Mouse (Mus musculus): ENCODE data around the gene Kcnq1.

Gene Kcnq1

DNA sequence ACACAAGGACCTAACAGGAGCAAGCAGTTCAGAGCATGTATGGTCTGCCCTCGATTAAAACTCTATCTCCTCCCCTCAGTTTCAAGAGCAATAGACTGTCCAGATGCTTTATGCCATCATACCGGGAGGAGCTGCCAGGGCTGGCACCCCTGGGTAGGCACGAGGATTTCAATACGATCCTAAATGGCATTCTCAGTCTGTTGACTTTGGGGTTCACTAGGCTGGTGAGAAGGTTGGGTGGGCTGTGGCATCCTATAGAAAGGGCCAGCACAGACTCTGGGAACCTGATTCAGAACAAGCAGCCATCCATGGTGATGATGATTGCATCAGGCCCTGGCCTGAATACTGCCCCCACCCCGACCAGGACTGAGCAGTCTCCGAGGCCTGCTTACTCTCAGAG lies 79.3 kb downstream of the Kcnq1 start:
- DNase-seq (ENCODE audit: low spot score in 2 of 2): no peak

DNA sequence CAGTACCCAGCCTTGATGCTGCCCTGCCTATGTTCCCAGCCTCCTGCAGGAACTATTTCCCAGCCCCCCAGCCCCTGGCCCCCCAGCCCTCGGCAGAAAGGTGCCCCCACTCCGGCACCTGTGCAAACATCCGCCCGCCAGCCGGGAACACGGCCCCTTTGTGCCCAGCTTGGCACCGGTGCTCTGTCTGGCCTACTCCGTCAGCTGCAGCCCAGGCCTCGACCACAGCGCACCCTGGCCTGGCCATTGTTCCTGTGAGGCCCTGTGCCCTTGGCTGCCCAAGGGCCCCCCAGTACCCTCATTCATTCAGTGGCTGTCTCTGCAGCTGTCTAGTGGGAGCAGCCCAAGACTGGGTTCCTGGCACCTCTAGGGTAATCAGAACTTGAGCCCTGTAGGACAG lies 80.2 kb downstream of the Kcnq1 start:
- DNase-seq (ENCODE audit: low spot score in 2 of 2): no peak

DNA sequence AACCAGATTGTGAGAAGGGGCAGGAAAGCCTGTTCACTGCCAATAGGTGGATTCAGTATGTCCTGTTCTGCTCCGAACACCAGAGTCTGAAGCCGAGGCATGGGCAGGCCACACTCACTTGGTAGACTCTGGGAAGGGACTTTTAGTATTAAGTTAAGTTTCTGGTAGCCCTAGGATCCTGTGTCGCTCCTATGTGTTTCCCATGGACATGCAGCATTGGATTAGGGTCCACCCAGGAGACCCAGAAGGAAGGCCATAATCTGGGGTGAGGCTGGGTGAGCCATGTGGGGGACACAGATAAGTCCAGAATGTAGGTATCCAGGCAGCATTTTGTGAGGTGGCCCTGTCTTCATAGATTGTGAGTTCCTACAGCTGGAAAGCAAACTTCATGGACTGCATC lies 81.0 kb downstream of the Kcnq1 start:
- no peak for DNase-seq (ENCODE audit: low spot score in 2 of 2)

DNA sequence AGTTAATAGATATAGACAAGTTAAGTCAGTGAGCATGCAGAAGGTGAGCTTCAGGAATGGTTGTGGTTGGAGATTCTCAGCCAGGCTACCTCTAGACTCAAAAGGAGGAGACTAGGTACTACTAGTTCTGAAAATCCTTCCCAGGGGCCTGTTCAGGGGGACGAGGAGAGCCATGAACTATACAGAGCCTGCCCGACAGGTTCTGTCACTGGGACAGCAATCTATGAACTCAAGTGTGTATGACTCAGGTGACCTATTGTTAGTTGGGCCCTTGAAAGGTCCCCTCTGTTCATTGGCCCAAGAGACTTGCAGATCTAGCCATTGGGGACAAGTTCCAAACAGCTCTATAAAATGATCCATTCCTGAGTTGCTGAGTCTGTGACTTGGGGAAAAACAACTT lies 82.4 kb downstream of the Kcnq1 start:
- no peak for DNase-seq (ENCODE audit: low spot score in 2 of 2)

DNA sequence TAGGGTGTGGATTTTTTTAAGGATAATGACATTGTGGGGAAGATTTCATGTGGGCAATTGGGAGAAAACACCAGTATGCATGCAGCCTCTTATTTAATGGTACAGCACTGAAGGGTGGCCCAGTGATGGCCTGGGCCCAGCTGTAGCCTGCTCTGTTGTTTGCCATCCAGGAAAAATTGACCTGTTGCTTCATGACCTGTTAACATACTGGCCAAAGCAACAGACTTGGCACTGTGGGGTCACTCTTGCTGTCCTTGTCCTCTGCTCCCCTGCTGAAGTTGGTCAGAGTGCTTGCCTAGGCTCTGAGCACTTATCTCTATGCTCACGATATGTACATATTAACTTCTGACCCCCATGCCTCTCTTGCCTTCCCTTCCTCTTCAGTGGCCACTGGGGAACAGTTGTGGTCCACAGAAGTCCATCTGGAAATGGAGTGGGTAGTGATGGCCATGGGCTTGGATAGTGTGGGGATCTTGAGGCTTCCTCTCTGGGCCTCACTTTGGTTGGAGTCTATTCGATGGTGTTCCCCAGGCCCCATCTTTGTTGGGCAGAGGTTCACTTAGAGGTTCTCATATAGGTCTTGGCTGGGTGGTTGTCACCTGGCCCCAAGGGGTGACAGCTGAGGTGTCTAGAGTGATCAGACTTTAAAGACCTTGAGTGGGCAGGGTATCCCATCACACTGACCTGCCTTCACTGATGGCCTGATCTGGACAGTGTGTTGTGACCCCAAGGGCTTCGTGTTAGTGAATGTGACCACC lies 84.0 kb downstream of the Kcnq1 start:
- no peak for DNase-seq (ENCODE audit: low spot score in 2 of 2)

DNA sequence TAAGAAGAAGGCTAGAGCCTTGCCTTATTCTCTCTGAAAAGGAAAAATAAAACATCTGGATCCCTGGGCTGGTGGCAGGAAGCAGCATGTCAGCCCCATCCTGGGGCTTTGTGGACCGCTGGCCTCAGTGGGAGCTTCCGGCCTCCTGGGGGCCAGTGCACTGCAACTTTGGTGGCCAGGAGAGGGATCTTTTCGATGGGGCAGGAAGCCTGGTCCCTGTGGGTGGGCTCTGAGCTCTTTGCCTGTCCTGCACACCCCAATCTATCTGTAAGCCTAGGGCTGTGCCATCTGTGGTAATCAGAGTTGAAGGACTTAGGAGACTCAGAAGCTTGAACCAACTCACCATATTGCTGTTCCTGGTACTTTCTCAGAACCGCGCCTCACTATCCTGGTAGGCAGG lies 84.7 kb downstream of the Kcnq1 start:
- DNase-seq (ENCODE audit: low spot score in 2 of 2): no peak

DNA sequence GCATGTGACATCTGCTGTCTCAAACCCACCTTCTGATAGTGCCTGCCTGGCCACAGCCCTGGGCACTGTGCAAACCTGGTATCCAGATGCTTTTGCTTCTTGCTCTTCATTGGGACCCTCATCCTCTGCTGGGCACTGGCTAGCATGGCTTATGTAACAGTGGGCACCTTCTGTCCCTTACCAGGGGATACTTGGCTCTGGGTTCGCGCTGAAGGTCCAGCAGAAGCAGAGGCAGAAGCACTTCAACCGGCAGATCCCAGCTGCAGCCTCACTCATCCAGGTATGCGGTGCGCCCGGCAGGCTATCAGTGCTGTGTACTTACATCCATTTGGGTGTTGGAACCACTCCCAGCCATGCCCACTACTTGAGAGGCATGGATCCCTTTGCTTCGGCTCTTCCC lies 86.2 kb downstream of the Kcnq1 start:
- no peak for DNase-seq (ENCODE audit: low spot score in 2 of 2)

DNA sequence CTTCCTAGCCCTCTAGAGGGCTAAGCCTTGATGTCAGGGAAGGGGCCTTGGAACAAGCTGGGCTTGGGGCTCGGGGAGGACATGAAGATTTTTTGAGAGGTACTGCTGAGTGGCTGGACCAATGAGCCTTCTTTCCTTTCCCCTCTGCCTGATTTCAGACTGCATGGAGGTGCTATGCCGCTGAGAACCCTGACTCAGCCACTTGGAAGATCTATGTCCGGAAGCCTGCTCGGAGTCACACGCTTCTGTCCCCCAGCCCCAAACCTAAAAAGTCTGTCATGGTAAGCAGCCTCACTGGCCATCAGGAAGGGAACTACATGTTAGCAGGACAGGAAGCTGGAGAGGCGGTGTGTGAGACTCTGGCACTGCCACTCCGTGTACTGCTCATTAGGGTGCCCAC lies 87.9 kb downstream of the Kcnq1 start:
- no peak for DNase-seq (ENCODE audit: low spot score in 2 of 2)

DNA sequence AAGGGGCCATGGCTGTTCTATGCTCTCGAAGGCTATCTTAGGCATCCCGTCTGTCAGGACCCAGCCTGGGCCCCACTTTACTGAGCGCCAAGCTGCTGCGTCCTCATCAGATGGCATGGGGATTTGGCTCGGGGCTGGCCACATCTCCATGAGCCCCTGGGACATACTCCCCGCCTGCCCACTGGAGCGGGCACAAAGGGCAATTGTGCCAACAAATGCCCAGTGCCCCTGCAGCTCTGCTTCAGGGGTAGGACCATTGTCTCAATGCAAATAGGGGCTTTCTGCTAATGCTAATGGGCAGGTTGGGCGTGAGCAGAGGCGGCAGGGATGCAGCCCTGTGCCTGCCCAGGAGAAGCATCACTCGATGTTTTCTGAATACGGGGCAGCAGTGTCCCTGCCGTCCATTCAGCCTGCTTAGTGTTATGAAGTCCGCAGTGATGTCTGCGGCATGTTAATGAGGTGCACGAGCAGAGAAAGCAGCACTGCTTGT lies 91.8 kb downstream of the Kcnq1 start:
- DNase-seq (ENCODE audit: low spot score in 2 of 2): no peak

DNA sequence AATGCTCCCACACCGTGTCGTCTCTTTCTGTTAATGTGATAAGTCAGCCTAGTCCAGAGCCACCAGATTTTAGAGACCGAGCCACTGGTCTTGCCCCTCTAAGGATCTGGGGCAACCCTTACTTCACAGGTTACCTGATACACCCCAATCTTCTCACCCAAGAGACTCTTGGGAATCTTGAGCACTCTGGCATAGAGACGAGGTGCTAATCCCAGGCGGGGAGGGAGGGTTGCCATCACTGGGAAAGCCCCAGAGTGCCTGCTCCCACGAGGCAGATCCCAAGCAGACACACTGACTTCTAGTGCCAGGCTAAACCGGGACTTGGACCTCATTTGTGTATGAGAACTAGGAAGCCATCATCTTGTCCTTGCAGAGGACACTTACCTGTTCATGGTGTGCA lies 92.3 kb downstream of the Kcnq1 start:
- DNase-seq (ENCODE audit: low spot score in 2 of 2): no peak

DNA sequence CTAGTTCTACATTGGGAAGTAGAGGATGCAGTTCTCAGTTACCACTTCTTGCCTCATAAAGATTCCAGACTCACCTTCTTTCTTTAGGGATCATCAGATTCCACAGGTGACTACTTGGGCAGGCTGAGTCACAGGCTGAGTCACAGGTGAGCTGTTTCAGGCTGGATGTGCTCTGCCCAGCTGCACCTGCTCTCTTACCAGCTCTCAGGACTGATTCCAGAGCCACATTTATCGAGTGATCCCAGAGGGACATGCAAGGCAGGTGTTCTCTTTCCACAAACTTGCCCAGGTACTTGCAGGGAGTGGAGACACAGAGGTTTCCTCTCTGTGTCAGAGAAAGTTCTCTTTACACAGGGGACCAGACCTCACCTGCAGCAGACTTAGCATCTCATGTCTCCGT lies 95.1 kb downstream of the Kcnq1 start:
- no peak for DNase-seq (ENCODE audit: low spot score in 2 of 2)

DNA sequence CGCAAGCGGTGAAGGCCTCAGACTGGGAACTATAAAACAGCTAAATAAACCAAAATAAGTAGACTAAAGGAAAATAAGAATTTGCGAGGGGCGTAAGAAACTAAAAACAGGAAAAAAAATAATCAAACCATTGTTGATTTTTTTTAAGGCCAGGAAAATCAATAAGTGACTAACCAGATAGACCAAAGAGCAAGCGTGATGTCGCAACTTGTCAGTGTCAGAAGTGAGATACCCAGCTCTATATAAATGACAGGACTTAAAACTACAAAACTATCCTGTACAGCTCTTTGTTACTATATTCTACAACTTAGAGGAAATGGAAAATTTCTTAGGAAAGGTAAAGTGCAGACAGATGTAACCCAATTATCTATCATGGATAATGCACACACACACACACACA lies 97.7 kb downstream of the Kcnq1 start:
- DNase-seq (ENCODE audit: low spot score in 2 of 2): no peak

DNA sequence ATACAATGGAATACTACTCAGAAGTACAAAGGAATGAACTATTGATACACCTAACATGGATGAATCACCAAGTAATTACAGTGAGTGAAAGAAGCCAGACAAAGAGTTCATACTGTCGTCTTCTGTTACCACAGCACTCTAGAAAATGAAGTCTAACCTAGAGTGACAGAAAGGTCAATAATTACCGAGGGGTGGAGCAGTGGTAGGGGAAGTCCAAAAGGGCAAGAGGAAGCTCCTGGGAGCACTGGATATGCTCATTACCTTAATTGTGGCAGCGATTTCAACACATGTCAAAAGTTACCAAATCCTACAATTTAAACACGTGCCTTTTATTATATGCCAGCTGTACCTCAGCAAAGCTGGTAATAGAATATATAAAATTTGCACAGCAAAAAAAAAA lies 100.9 kb downstream of the Kcnq1 start:
- DNase-seq (ENCODE audit: low spot score in 2 of 2): no peak

DNA sequence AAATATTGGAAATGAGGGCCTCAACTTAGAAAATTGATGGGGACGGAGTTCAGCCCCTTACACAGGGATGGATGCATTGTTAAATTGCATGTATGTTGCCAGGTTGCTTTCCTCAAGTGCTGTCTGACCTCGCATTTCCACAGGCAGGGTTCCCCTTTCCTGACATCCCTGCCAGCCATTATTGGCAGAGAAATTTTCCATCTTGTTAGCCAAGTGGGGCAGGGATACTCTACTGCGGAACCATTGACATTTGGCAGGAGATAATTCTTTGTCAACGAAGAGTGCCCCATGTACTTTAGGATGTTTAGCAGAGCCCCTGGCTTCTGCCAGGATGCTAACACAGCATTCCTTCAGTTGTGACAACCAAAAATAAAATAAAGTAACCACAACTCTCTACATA lies 104.6 kb downstream of the Kcnq1 start:
- no peak for DNase-seq (ENCODE audit: low spot score in 2 of 2)

DNA sequence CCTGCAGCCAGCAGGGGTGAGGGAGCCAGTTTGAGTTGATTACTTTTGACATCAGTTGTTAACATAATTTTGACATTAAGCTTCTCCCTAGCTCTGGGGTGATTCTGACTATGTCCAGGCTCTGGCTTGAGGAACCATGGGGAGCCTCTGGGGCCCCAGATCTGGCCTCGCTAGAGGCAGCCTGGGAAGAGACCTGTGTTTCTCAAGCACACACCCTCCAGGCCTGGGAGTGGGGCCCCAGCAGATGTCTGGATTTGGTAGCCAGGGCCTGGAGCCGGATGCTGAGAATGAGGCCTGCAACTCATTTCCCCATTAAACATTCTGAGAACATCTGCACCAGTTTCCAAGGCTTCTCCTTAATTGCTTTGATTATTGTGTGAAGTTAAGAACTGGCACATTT lies 145.0 kb downstream of the Kcnq1 start:
- no peak for DNase-seq (ENCODE audit: low spot score in 2 of 2)

DNA sequence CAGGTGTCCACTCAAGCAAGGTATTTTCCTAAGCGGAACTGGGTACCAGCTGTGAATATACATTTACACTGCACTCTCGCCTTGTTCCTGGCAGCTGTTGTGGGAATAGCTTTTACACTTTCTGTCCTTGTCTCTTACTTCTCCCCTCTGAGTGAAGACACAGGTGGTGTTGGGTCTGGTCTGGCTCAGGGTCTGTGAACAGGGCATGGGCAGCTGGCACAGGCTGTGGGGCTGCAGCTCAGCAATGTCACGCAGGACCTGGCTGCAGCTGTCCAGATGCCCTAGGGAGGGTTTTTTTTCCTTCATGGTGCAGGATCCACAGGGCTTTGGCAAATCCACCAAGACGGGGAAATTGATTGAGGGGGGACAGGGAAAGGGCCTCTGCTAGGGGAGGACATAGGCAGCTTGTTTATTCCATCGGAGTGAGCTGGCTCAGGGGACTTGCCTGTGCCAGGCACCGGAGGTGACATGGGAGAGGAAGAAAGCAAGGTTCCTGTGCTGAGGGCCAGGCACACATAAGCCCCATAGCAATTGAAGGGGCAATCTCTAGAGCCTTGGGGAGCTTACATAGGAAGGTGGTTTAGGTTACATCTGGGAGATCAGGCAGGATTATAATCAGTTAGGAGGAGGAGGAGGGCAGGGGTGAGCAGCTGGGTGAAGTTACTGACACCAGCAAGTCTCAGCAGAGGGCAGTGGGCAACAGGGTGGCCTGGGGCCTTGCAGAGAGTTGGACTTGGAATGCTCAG lies 147.1 kb downstream of the Kcnq1 start:
- no peak for DNase-seq (ENCODE audit: low spot score in 2 of 2)

DNA sequence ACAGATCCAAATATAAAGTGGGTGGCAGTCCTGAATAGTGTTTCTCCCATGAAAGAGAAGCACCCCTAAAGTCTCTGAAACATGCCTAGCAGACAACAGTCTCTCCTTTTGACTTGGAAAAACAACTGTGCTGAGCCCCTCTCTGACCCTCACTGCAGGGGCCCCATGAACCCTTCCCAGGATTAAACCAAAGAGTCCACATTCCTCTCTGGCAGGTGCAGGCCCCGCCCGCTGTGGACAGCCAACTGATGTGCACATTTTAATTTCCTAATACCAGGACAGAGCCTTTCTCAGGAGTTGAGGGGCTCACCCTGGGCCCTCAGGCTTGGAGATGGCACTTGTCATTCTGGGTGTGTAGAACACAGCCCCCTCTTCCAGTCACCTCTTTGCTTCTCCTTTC lies 148.7 kb downstream of the Kcnq1 start:
- no peak for DNase-seq (ENCODE audit: low spot score in 2 of 2)

DNA sequence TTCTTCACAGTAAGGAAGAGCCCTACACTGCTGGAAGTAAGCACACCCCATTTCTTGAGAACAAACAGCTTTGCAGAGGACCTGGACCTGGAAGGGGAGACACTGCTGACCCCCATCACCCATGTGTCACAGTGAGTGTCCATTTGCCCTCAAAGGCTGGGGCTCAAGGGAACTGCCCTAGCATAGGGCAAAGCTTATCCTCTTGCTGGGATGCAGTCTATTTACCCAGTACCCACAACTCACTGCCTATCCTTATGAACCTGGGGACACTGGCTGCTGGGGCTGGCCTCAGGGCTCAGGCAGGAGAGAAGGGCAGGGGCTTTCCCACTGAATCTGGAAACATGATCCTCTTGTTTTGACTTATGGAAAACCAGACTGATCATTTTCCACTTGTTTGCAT lies 155.1 kb downstream of the Kcnq1 start:
- DNase-seq (ENCODE audit: low spot score in 2 of 2): no peak

DNA sequence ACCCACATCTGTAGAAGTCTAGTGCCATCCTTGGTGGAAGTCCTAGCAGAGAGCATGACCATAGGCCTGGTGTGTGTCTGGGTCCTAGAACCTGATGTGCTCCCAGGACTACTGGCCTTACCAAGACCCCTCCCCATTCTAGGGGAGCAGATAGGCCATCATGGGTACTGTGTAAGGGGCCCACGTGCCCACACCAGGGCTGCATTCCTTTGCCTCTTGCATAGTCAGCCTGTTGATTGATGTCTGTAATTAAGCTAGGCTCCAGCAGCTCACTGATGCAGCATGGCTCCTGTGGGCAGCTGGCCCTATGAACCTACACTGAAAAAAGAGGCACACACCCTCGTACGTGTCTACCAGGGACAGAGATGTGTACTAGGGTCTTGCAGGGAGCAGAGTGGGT lies 157.4 kb downstream of the Kcnq1 start:
- no peak for DNase-seq (ENCODE audit: low spot score in 2 of 2)

DNA sequence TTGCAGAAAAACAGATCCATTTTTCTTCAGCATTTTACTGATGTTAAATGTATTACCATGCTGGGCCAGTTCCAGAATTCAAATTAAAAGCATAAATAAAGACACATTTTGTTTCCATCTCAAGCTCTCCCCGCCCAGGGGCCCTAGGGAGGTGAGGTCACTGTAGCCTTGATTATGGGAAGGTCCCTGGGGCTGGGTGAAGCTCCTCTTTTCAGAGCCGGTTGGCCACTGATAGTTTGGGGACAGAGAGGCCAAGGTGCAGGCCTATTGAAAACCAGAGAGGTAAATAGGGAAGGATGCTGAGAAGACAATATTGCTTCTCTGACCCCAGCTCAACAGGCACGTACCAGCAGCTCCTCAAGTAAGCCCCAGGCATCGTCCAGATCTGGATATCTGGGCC lies 157.8 kb downstream of the Kcnq1 start:
- DNase-seq (ENCODE audit: low spot score in 2 of 2): no peak

DNA sequence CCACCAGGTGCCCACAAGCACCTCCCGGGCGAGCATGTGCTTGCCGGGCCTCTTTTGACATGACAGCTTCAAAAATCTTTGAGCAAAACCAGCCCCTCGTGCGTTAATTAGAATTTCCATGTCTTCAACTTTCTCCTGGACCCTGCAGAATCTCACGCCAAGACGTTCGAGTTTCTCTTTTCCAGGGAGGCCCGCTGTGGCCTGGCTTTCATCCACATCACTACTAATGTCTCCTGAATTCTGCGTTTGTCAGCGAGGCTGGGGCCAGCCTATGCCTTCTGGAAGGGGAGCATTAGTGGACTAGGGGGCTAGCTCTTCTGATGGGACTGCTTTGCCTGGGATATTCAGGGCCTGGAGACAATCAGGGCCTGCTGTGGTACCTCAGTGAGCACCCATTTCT lies 159.2 kb downstream of the Kcnq1 start:
- no peak for DNase-seq (ENCODE audit: low spot score in 2 of 2)

DNA sequence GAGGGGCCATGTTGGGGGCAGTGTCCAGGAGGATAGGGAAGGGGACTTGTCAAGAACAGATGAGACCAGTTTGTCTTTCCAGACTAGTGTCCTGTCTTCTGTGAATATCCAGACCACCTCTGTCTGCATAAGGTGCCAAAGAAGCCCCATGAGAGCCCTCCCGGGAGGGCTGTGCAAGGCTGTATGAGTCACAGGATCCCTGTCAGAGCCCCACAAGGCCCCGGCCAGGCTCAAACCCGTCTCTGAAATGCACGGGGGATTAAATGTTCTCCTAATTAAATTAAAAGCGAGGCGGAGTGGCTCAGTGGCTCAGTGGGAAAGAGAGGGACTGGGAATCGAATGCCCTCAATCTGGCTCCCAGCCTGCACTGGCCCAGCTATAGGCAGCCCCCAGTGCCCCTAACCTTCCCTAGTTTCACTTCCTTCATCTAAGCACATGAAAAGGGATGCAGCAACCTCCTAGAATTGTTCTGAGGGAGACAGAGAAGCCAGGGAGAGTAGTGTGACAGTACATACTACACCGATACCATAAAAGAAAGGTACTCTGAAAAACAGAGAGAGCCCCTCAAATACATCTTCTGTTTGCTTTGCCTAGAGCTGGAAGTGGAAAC lies 159.8 kb downstream of the Kcnq1 start:
- no peak for DNase-seq (ENCODE audit: low spot score in 2 of 2)

DNA sequence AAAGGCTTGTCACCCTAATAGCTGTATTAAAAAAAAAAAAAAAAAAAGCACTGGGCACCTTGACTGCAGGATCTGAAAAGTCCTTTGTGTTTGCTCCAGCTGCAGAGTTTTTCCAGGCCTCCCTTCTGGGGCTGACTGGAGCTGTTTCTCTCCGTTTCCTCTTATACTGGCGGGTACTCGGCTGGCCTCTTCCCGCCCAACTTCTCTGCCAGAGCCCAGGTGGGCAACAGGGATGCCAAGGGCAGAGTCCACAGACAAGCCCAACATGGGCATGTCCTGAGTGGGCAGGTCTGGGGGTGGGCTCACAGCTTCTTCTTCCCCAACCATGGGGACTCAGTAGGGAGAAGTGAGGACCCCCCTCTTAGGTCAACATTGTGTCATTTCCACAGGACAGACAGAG lies 167.6 kb downstream of the Kcnq1 start:
- no peak for DNase-seq (ENCODE audit: low spot score in 2 of 2)
